ENCODE assay signal across 13 mouse cellular contexts in genomic region chr3:53353693-53354092, GRCm38 (mm10).
DNase-seq lines count a peak whose midpoint lies in the region; ATAC-seq and TF ChIP-seq lines count a peak whose summit lies in the region.
"Had no signal": no experiment of that assay in that cellular context is flagged by ENCODE, and none has a peak within 500 bp of the region (broad histone marks: within the 10 kb centered on the region; RNA-seq: fewer than 3 reads in every experiment).

No protein-coding gene starts in this region.

- TF ChIP-seq CTCF in hindbrain, postnatal 0 days (IDR thresholded peaks at IDR 0.05; ENCODE audit: low read depth), result no peak
- TF ChIP-seq CTCF in brain, embryonic 14.5 days (IDR thresholded peaks at IDR 0.05; ENCODE audit: borderline replicate concordance, extremely low read depth, insufficient read depth, insufficient read length), result no peak
- TF ChIP-seq CTCF in kidney, adult 2 months (conservative IDR thresholded peaks at IDR 0.05; ENCODE audit: insufficient read depth, insufficient read length, low read depth, low read length), result no peak
- no peak for TF ChIP-seq CTCF in heart, adult 2 months (IDR thresholded peaks at IDR 0.05)

- ATAC-seq in hindbrain, postnatal 0 days, result peak; percentile 51; the same call in 1 of the 2 replicates
- ATAC-seq in hindbrain, embryonic 13.5 days (ENCODE audit: low FRiP score), result no peak
- ATAC-seq in activated CD4-positive, CD25-positive, alpha-beta regulatory T cell, adult 4 months, result no peak
- ATAC-seq: intestine, embryonic 16.5 days had no signal

- no peak overlapping the region for H3K4me3 ChIP-seq in hindbrain, postnatal 0 days (ENCODE audit: low read length)
- no peak overlapping the region for H3K4me3 ChIP-seq in hindbrain, embryonic 13.5 days
- no peak overlapping the region for H3K4me3 ChIP-seq in kidney, adult 2 months (ENCODE audit: insufficient read depth, low read depth, low read length)
- no peak overlapping the region for H3K4me3 ChIP-seq in limb, embryonic 10.5 days
- H3K4me3 ChIP-seq in heart, adult 2 months, result no peak overlapping the region
- H3K4me3 ChIP-seq: lung, embryonic 15.5 days; neural tube, embryonic 13.5 days had no signal

- peak; percentile 24 for DNase-seq in hindbrain, postnatal 0 days (ENCODE audit: low spot score)
- peak; percentile 60 for DNase-seq in brain, embryonic 14.5 days (ENCODE audit: low read depth)
- peak; percentile 23 for DNase-seq in kidney, adult 2 months
- no peak for DNase-seq in limb, embryonic 10.5 days (ENCODE audit: low spot score)
- DNase-seq in heart, adult 2 months, result no peak
- no peak for DNase-seq in thymus, adult 18-20 months
- DNase-seq: adrenal gland, postnatal 10 days; cerebellum, adult 8-10 months had no signal

- H3K9ac ChIP-seq in hindbrain, postnatal 0 days (replicated peaks; ENCODE audit: low read length), result no peak overlapping the region
- H3K9ac ChIP-seq in hindbrain, embryonic 13.5 days, result no peak overlapping the region
- no peak overlapping the region for H3K9ac ChIP-seq in heart, adult 2 months (ENCODE audit: low read depth, low read length)
- H3K9ac ChIP-seq: lung, embryonic 15.5 days; neural tube, embryonic 13.5 days had no signal

- H3K9me3 ChIP-seq in hindbrain, postnatal 0 days (ENCODE audit: low read length), result no peaks in the 10 kb centered on the region
- 0 out of 2 replicates have a peak, but pooled peaks cover 5% of the 10 kb centered on the region for H3K9me3 ChIP-seq in hindbrain, embryonic 13.5 days
- no peaks in the 10 kb centered on the region for H3K9me3 ChIP-seq in limb, embryonic 10.5 days (replicated peaks)
- H3K9me3 ChIP-seq: lung, embryonic 15.5 days had no signal

- no peak for TF ChIP-seq POLR2A in brain, embryonic 14.5 days (IDR thresholded peaks at IDR 0.05; ENCODE audit: borderline replicate concordance, extremely low read depth, insufficient read depth, insufficient read length, poor library complexity, severe bottlenecking)
- TF ChIP-seq POLR2A in kidney, adult 2 months (IDR thresholded peaks at IDR 0.05; ENCODE audit: low read depth, low read length), result no peak
- no peak for TF ChIP-seq POLR2A in heart, adult 2 months (IDR thresholded peaks at IDR 0.05; ENCODE audit: insufficient read depth, low read depth, low read length)

- no peaks in the 10 kb centered on the region for H3K27me3 ChIP-seq in hindbrain, postnatal 0 days (ENCODE audit: insufficient read depth, low read length)
- no peaks in the 10 kb centered on the region for H3K27me3 ChIP-seq in hindbrain, embryonic 13.5 days
- no peaks in the 10 kb centered on the region for H3K27me3 ChIP-seq in kidney, adult 2 months (replicated peaks; ENCODE audit: control insufficient read depth, insufficient read depth, low read length)
- no peaks in the 10 kb centered on the region for H3K27me3 ChIP-seq in limb, embryonic 10.5 days (ENCODE audit: low read depth, poor library complexity, severe bottlenecking)
- no peaks in the 10 kb centered on the region for H3K27me3 ChIP-seq in heart, adult 2 months (ENCODE audit: control insufficient read depth, insufficient read depth, low read length)
- H3K27me3 ChIP-seq: lung, embryonic 15.5 days; neural tube, embryonic 13.5 days had no signal

- peak overlapping the region; percentile 41; the same call in 1 of the 2 replicates for H3K27ac ChIP-seq in hindbrain, postnatal 0 days
- no peak overlapping the region for H3K27ac ChIP-seq in hindbrain, embryonic 13.5 days
- no peak overlapping the region for H3K27ac ChIP-seq in kidney, adult 2 months (ENCODE audit: insufficient read depth, low read depth, low read length)
- peak overlapping the region; percentile 78 for H3K27ac ChIP-seq in limb, embryonic 10.5 days
- no peak overlapping the region for H3K27ac ChIP-seq in heart, adult 2 months
- H3K27ac ChIP-seq: lung, embryonic 15.5 days; neural tube, embryonic 13.5 days had no signal

- intact Hi-C loops in heart, adult 2 months (cut with DNase I), result no loop called here

- no peak for TF ChIP-seq EP300 in heart, adult 2 months (IDR thresholded peaks at IDR 0.05; ENCODE audit: insufficient read depth, low read depth, low read length)

- H3K36me3 ChIP-seq in hindbrain, postnatal 0 days (ENCODE audit: insufficient read depth, low read length), result no peaks in the 10 kb centered on the region
- H3K36me3 ChIP-seq in hindbrain, embryonic 13.5 days, result no peaks in the 10 kb centered on the region
- no peaks in the 10 kb centered on the region for H3K36me3 ChIP-seq in kidney, adult 2 months (ENCODE audit: control insufficient read depth, insufficient read depth, low read length)
- no peaks in the 10 kb centered on the region for H3K36me3 ChIP-seq in limb, embryonic 10.5 days
- H3K36me3 ChIP-seq in heart, adult 2 months (ENCODE audit: control insufficient read depth, insufficient read depth, low read length), result no peaks in the 10 kb centered on the region
- H3K36me3 ChIP-seq: lung, embryonic 15.5 days; neural tube, embryonic 13.5 days had no signal

- WGBS in hindbrain, postnatal 0 days, result 37% methylated on average over 8 of the region's 8 CpGs
- 64% methylated on average over 8 of the region's 8 CpGs for WGBS in hindbrain, embryonic 13.5 days
- WGBS in kidney, adult 2 months, result 47% methylated on average over 8 of the region's 8 CpGs
- 48% methylated on average over 8 of the region's 8 CpGs for WGBS in limb, embryonic 10.5 days
- 79% methylated on average over 8 of the region's 8 CpGs for WGBS in heart, adult 2 months

- no peaks in the 10 kb centered on the region for H3K4me1 ChIP-seq in hindbrain, postnatal 0 days (ENCODE audit: insufficient read depth, low read length)
- H3K4me1 ChIP-seq in hindbrain, embryonic 13.5 days (replicated peaks), result no peaks in the 10 kb centered on the region
- H3K4me1 ChIP-seq in kidney, adult 2 months (ENCODE audit: control insufficient read depth, insufficient read depth, low read length), result no peaks in the 10 kb centered on the region
- H3K4me1 ChIP-seq in limb, embryonic 10.5 days, result peaks cover 19% of the 10 kb centered on the region
- H3K4me1 ChIP-seq in heart, adult 2 months (ENCODE audit: control insufficient read depth, insufficient read depth, low read length), result no peaks in the 10 kb centered on the region
- H3K4me1 ChIP-seq: lung, embryonic 15.5 days had no signal

- no peaks in the 10 kb centered on the region for H3K79me2 ChIP-seq in heart, adult 2 months (replicated peaks; ENCODE audit: control insufficient read depth, insufficient read depth, low read length)

- H3K4me2 ChIP-seq in hindbrain, postnatal 0 days (ENCODE audit: low read depth, low read length), result no peak overlapping the region
- H3K4me2 ChIP-seq in hindbrain, embryonic 13.5 days, result no peak overlapping the region
- H3K4me2 ChIP-seq: lung, embryonic 15.5 days; neural tube, embryonic 13.5 days had no signal

Comparison
In these comparisons a context has a peak if more than half of its experiments do, and no peak if none do; other contexts are left out.
1. H3K27ac ChIP-seq: peak in hindbrain, postnatal 0 days (single experiment) and limb, embryonic 10.5 days (single experiment); none in hindbrain, embryonic 13.5 days (single experiment), kidney, adult 2 months (single experiment) and heart, adult 2 months (single experiment).
2. DNase-seq: peak in hindbrain, postnatal 0 days (single experiment), brain, embryonic 14.5 days (single experiment) and kidney, adult 2 months (single experiment); none in limb, embryonic 10.5 days (single experiment), heart, adult 2 months (0 of 2) and thymus, adult 18-20 months (0 of 2).